Mouse (Mus musculus): ENCODE measurements at regions not wholly inside any gene's neighbourhood (a gene's known extent, or its start where the extent isn't known, plus 50 kb on each side); places are given as distances from the start of the nearest gene placed in this dataset.

DNA sequence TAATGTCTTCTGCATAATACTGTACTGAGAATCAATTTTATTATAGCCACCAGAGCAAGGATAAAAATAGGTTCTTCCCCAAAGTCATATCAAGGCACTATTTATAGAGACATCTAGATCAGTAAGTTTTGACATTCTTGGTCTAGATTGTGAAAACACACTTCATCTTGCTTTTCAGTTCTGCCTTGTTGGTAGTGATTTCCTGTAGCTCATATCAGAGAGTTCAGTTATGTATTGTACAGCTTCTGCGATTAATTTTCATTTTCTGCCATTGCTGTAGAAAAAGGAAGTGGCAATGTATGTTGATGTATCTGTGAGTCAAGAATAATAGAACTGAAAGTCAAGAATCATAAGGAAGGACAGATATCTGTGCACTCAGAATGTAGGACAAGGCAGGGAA is 575.6 kb upstream of the Zeb2 start:
- TF ChIP-seq CTCF (IDR thresholded peaks at IDR 0.05 in 2 of 3, conservative IDR thresholded peaks at IDR 0.05 in 1 of 3; ENCODE audit: control insufficient read depth in 1 of 3, insufficient read depth in 1 of 3, low read depth in 2 of 3, low read length in 3 of 3, poor library complexity in 1 of 3, severe bottlenecking in 1 of 3) = no peak
- TF ChIP-seq E2F4 (IDR thresholded peaks at IDR 0.05; ENCODE audit: borderline replicate concordance, low read depth, low read length) = no peak
